Mouse (Mus musculus) hindlimb bud, embryonic 11.5 days (tissue): ENCODE measurements around the gene Tepsin.

ENCODE experiments used
- DNase-seq: peaks from one replicate; pipeline ENCODE4 v3.0.0-alpha.2; 2012; ENCODE audit warnings: low read depth, low spot score; ENCODE audit errors: extremely low spot score

Tepsin gene

GRCm38 (mm10) chr11:120098588-120099511, at the start of gene Tepsin, which contains the start of gene Ndufaf8:
Gene Tepsin (minus strand): TSS chr11:120098731.
Gene Ndufaf8 (plus strand): TSS chr11:120098928.
- peak; percentile 97 for DNase-seq

DNA sequence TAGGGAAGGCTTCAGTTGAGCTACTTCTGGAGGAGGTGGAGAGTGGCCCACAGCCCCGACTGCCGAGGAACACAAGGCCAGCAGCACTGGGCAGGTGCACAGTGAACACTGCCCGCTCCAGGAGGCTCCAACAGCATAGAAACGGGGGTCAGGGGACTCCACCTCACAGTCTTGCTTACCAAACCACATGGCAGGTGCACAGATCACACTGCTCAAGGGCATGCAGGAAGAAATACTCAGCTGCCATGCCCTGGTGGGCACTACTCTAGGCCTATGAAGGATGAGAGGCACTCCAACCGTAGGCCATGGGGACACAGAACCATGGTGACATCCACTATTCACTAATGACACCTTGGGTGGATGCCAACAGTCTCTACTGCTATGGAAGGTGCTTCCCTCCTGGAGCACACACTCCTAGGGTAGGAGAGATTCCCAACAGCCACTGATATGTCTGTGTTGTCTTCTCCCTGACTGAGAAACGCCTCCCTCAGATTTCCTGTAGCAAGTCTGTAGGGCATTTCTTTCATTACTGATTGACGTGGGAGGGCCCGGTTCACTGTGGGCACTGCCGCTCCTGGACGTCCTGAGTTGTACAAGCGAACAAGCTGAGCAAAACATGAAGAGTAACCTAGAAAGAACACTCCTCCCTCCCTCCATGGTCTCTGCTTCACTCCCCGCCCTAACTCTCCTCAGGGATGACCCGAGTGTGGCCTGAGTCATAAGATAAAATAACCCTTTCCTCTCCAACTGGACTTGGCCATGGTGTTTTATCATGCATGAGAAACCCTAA, 45.4 kb upstream of the Tepsin start:
- DNase-seq = no peak

GRCm38 (mm10) chr11:120142601-120143051, 44.1 kb upstream of the Tepsin start:
- DNase-seq = no peak

GRCm38 (mm10) chr11:120140255-120140654, 41.7 kb upstream of the Tepsin start:
- DNase-seq = no peak

GRCm38 (mm10) chr11:120139309-120139731, 40.8 kb upstream of the Tepsin start:
- DNase-seq = no peak

GRCm38 (mm10) chr11:120137625-120138004, 39.1 kb upstream of the Tepsin start:
- DNase-seq = no peak

GRCm38 (mm10) chr11:120136796-120137624, 38.5 kb upstream of the Tepsin start:
- no peak for DNase-seq

- no peak for DNase-seq
Measured at GRCm38 (mm10) chr11:120136195-120136594, 37.7 kb upstream of the Tepsin start.

DNA sequence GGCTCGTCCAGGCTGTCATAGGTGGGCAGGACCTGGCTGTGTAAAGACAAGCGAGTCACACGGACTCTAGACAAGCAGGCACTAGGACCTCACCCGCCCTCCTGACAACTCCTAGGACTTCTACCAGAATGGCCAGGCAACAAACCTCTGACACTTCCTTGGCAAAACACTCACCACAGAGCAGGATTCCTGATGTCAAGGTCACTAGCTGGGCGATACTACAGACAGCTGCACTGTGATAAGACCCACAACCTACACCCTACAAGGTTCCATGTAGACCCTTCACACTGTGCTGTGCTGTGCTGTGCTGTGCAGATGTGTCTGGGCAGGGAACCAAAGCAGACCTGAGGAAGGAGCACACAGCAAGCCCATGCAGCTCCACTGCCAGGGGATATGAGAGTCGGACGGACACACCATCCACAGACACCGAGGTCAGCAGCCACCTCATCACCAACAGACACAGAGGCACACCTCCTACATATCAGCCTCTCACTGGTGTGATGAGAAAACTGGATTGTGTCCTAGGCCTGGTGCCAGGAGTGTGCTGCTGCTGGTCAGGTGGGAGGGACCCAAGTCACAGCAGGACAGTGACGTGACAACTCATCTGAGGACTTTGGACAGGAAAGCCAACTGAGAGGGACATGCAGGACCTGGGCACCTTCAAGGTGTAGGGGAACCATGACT, 36.5 kb upstream of the Tepsin start:
- no peak for DNase-seq

GRCm38 (mm10) chr11:120134148-120134547, 35.6 kb upstream of the Tepsin start:
- no peak for DNase-seq

- DNase-seq = no peak
Measured at GRCm38 (mm10) chr11:120129281-120129680, 30.8 kb upstream of the Tepsin start.

- DNase-seq = no peak
Measured at GRCm38 (mm10) chr11:120126845-120127244, 28.3 kb upstream of the Tepsin start.

DNA sequence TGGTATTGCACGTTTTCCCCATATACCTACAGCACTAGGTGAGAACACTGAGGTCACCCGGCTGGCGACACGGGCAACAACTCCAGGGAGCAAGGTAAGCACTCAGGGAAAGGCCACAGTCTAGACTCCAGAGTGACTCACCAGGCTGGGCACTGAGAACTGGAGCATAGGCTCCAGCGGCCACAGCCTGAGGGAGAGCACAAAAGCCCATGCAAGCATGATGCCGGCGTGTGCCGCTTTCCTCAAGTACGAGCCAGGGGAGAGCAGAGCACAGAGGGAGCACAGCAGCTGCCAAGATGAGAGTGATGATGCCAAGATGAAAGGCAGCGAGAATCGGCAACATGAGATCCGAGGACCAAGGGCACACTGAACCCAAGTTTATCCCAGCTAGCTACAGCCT, 23.6 kb upstream of the Tepsin start:
- no peak for DNase-seq

DNA sequence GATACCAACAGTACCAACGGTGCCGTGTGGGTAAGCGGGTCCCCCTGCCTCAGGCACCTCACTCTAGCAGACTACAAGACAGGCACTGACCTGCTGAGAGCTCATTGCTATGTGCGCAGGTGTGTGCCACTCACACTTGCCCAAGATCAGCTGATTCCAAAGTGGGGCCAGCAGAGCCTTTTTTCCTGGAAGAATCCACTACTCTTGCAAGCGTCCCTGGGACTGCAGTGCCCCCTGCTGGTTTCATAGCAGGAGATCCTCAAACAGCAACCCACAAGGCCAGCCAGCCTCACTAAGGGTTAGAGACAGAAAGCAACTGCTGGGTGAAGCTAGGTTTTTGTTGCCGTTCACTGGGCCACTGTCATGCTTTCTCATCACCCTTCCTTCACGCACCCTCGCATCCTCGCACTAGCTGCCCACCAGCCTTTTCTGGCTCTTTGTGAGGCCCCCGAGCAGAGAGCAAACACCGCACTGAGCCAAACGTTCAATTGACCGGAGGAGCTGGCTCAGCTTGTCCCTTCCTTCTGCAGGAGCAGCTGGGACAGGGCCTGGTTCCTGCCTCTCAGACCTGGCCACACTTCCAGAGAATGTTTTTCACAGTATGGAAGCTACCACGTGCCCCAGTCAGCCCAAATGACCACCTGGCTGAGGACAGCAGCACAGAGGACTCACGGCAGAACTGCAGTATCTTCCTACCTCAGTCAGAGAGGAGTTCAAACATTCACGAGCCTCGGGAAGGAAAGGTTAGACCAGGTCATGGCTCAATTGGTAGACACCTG, 22.3 kb upstream of the Tepsin start:
- DNase-seq = no peak

GRCm38 (mm10) chr11:120119936-120120541, 21.5 kb upstream of the Tepsin start:
- DNase-seq = no peak

DNA sequence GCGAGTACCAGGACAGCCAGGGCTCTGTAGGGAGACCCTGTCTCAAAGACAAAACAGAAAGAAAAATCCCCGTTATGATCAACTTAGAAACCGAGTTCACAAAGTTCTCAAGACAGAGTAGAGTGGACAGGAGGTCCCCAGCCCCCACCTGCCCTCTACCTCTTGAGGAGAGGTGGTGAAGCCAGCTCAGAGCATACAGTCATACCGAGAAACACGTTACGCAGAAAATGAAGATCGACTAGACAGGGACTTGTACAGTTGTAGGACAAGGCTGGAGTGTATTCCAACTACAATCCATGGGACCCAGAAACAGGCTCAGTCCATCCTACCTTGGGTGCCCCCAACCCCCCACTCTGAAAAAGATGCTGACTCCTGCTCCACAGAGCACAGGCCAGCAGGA, 20.6 kb upstream of the Tepsin start:
- no peak for DNase-seq

DNA sequence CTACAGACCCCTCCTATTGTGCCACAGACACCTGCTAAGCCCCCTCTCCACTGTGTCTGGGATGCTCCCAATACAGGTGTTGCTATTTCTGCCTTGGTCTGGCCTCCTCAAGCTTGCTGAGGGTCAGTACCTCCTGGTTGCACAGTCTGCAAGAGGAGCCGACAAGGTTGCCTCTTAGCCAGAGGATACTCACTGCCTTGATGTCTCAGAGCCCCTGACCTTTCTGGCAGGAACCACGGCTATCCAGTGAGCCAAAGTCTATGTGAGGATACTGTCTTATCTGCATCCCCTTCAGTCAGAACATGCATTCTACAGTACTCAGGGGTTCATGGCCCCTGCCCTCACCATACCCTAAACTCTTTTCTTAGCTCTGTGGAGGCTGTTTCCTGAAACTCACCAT, 19.1 kb upstream of the Tepsin start:
- no peak for DNase-seq

DNA sequence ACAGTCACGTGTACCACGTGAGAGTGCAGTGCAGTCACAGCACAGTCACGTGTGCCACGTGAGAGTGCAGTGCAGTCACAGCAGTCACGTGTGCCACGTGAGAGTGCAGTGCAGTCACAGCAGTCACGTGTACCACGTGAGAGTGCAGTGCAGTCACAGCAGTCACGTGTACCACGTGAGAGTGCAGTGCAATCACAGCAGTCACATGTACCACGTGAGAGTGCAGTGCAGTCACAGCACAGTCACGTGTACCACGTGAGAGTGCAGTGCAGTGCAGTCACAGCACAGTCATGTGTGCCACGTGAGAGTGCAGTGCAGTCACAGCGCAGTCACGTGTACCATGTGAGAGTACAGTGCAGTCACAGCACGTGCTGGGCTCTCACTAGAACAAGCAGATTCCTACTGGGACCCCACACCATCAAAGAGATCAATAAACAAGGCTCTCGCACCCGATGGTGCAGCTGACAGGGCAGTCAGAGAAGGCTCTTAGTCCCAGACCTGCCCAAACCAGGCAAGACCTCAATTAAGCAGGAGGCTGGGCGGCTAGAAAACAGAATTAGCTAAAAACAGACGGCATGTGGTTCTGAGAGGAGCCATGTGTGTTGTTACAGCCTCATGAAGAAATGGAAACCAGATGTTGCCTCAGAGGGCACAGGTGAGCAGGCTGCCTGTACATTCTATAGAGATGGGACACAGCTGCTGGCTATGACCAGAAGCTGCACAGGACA, 16.1 kb upstream of the Tepsin start:
- peak; percentile 84 for DNase-seq
